Mouse (Mus musculus): ENCODE data around the gene Tpk1. TPM values are rescaled to one million over a fixed set of nuclear protein-coding genes. Genes with fewer than 3 reads are reported as not detected.

The Tpk1 gene
- polyA plus RNA-seq, 1 experiment from 2014 or later = 9.6 TPM

GRCm38 (mm10) chr6:43535459-43535858 is 130.6 kb downstream of the Tpk1 start:
- H3K9me3 ChIP-seq (ENCODE audit: low read length) = no peaks in the 10 kb centered on the region
- H3K27ac ChIP-seq (ENCODE audit: low read length) = no peak overlapping the region
- no peaks in the 10 kb centered on the region for H3K4me1 ChIP-seq (ENCODE audit: insufficient read depth, low read depth, low read length)
- no peak overlapping the region for H3K4me3 ChIP-seq (ENCODE audit: low read depth, low read length)
- no peaks in the 10 kb centered on the region for H3K27me3 ChIP-seq (replicated peaks; ENCODE audit: insufficient read depth, low read length)
- no peak for TF ChIP-seq CTCF (IDR thresholded peaks at IDR 0.05)
- TF ChIP-seq EP300 (IDR thresholded peaks at IDR 0.05) = no peak
- no peak for ATAC-seq
- H3K4me2 ChIP-seq (replicated peaks; ENCODE audit: low read depth, low read length) = no peak overlapping the region
- 94% methylated on average over 2 of the region's 2 CpGs for WGBS
- H3K36me3 ChIP-seq (ENCODE audit: insufficient read depth, low read length) = no peaks in the 10 kb centered on the region
- no peak for DNase-seq (ENCODE audit: low spot score)
- H3K9ac ChIP-seq (replicated peaks; ENCODE audit: low read depth) = no peak overlapping the region

- Histone ChIP-seq H3K9me3 (ENCODE audit: low read length) (no peaks in the 10 kb centered on the region), H3K36me3 (ENCODE audit: insufficient read depth, low read length) (no peaks in the 10 kb centered on the region), H3K27ac (ENCODE audit: low read length) (no peak overlapping the region), H3K4me2 (replicated peaks; ENCODE audit: low read depth, low read length) (no peak overlapping the region), H3K4me3 (ENCODE audit: low read depth, low read length) (no peak overlapping the region), H3K9ac (replicated peaks; ENCODE audit: low read depth) (no peak overlapping the region), H3K4me1 (ENCODE audit: insufficient read depth, low read depth, low read length) (no peaks in the 10 kb centered on the region), H3K27me3 (replicated peaks; ENCODE audit: insufficient read depth, low read length) (no peaks in the 10 kb centered on the region)
- no peak for DNase-seq (ENCODE audit: low spot score)
- ATAC-seq = no peak
- no peak for TF ChIP-seq EP300 (IDR thresholded peaks at IDR 0.05)
- TF ChIP-seq CTCF (IDR thresholded peaks at IDR 0.05) = no peak
Measured at GRCm38 (mm10) chr6:43533323-43533722, 132.8 kb downstream of the Tpk1 start.

- no peak overlapping the region for H3K9ac ChIP-seq (replicated peaks; ENCODE audit: low read depth)
- ATAC-seq (no peak), DNase-seq (ENCODE audit: low spot score) (no peak)
- H3K27me3 ChIP-seq (replicated peaks; ENCODE audit: insufficient read depth, low read length) = no peaks in the 10 kb centered on the region
- H3K9me3 ChIP-seq (ENCODE audit: low read length) = no peaks in the 10 kb centered on the region
- WGBS = 86% methylated on average over 3 of the region's 3 CpGs
- H3K4me2 ChIP-seq (replicated peaks; ENCODE audit: low read depth, low read length) = no peak overlapping the region
- H3K4me1 ChIP-seq (ENCODE audit: insufficient read depth, low read depth, low read length) = no peaks in the 10 kb centered on the region
- no peak overlapping the region for H3K27ac ChIP-seq (ENCODE audit: low read length)
- H3K36me3 ChIP-seq (ENCODE audit: insufficient read depth, low read length) = no peaks in the 10 kb centered on the region
- TF ChIP-seq CTCF (IDR thresholded peaks at IDR 0.05) = no peak
- no peak for TF ChIP-seq EP300 (IDR thresholded peaks at IDR 0.05)
- H3K4me3 ChIP-seq (ENCODE audit: low read depth, low read length) = no peak overlapping the region
Measured at GRCm38 (mm10) chr6:43532822-43533221, 133.3 kb downstream of the Tpk1 start.

- no peaks in the 10 kb centered on the region for H3K9me3 ChIP-seq (ENCODE audit: low read length)
- H3K36me3 ChIP-seq (ENCODE audit: insufficient read depth, low read length) = no peaks in the 10 kb centered on the region
- H3K27me3 ChIP-seq (replicated peaks; ENCODE audit: insufficient read depth, low read length) = no peaks in the 10 kb centered on the region
- H3K4me2 ChIP-seq (replicated peaks; ENCODE audit: low read depth, low read length) = no peak overlapping the region
- no peak overlapping the region for H3K27ac ChIP-seq (ENCODE audit: low read length)
- H3K4me1 ChIP-seq (ENCODE audit: insufficient read depth, low read depth, low read length) = no peaks in the 10 kb centered on the region
- DNase-seq (ENCODE audit: low spot score) (no peak), ATAC-seq (no peak)
- no peak overlapping the region for H3K4me3 ChIP-seq (ENCODE audit: low read depth, low read length)
- no peak overlapping the region for H3K9ac ChIP-seq (replicated peaks; ENCODE audit: low read depth)
- TF ChIP-seq CTCF (IDR thresholded peaks at IDR 0.05) (no peak), EP300 (IDR thresholded peaks at IDR 0.05) (no peak)
Measured at GRCm38 (mm10) chr6:43531996-43532395, 134.1 kb downstream of the Tpk1 start.

GRCm38 (mm10) chr6:43528996-43529395 is 137.1 kb downstream of the Tpk1 start:
- DNase-seq (ENCODE audit: low spot score) = no peak
- H3K27ac ChIP-seq (ENCODE audit: low read length) = no peak overlapping the region
- 80% methylated on average over 3 of the region's 3 CpGs for WGBS

GRCm38 (mm10) chr6:43525028-43525427 is 141.1 kb downstream of the Tpk1 start:
- TF ChIP-seq EP300 (IDR thresholded peaks at IDR 0.05) (peak; percentile 55; the same call in 1 of the 2 replicates), CTCF (IDR thresholded peaks at IDR 0.05) (no peak)
- no peaks in the 10 kb centered on the region for H3K36me3 ChIP-seq (ENCODE audit: insufficient read depth, low read length)
- no peak overlapping the region for H3K4me2 ChIP-seq (replicated peaks; ENCODE audit: low read depth, low read length)
- no peak overlapping the region for H3K27ac ChIP-seq (ENCODE audit: low read length)
- no peak overlapping the region for H3K4me3 ChIP-seq (ENCODE audit: low read depth, low read length)
- DNase-seq (ENCODE audit: low spot score) = peak; percentile 15
- H3K27me3 ChIP-seq (replicated peaks; ENCODE audit: insufficient read depth, low read length) = no peaks in the 10 kb centered on the region
- WGBS = 12% methylated on average over 2 of the region's 2 CpGs
- H3K4me1 ChIP-seq (ENCODE audit: insufficient read depth, low read depth, low read length) = no peaks in the 10 kb centered on the region
- ATAC-seq = peak; percentile 32; the same call in 1 of the 2 replicates
- H3K9me3 ChIP-seq (ENCODE audit: low read length) = no peaks in the 10 kb centered on the region
- no peak overlapping the region for H3K9ac ChIP-seq (replicated peaks; ENCODE audit: low read depth)

More at GRCm38 (mm10) chr6:43528996-43529395, 137.1 kb downstream of the Tpk1 start:
- ATAC-seq = no peak
- H3K4me1 ChIP-seq (ENCODE audit: insufficient read depth, low read depth, low read length) = no peaks in the 10 kb centered on the region
- no peak overlapping the region for H3K4me2 ChIP-seq (replicated peaks; ENCODE audit: low read depth, low read length)
- H3K27me3 ChIP-seq (replicated peaks; ENCODE audit: insufficient read depth, low read length) = no peaks in the 10 kb centered on the region
- TF ChIP-seq CTCF (IDR thresholded peaks at IDR 0.05) (no peak), EP300 (IDR thresholded peaks at IDR 0.05) (no peak)
- no peaks in the 10 kb centered on the region for H3K36me3 ChIP-seq (ENCODE audit: insufficient read depth, low read length)
- H3K4me3 ChIP-seq (ENCODE audit: low read depth, low read length) = no peak overlapping the region
- no peaks in the 10 kb centered on the region for H3K9me3 ChIP-seq (ENCODE audit: low read length)
- no peak overlapping the region for H3K9ac ChIP-seq (replicated peaks; ENCODE audit: low read depth)

- H3K9ac ChIP-seq (replicated peaks; ENCODE audit: low read depth) = no peak overlapping the region
- 44% methylated on average over 1 of the region's 1 CpGs for WGBS
- TF ChIP-seq CTCF (IDR thresholded peaks at IDR 0.05) (no peak), EP300 (IDR thresholded peaks at IDR 0.05) (no peak)
Measured at GRCm38 (mm10) chr6:43522046-43522445, 144.0 kb downstream of the Tpk1 start.

More at GRCm38 (mm10) chr6:43522046-43522445, 144.0 kb downstream of the Tpk1 start:
- no peaks in the 10 kb centered on the region for H3K27me3 ChIP-seq (replicated peaks; ENCODE audit: insufficient read depth, low read length)
- no peak for DNase-seq (ENCODE audit: low spot score)
- no peaks in the 10 kb centered on the region for H3K4me1 ChIP-seq (ENCODE audit: insufficient read depth, low read depth, low read length)
- no peaks in the 10 kb centered on the region for H3K36me3 ChIP-seq (ENCODE audit: insufficient read depth, low read length)
- no peak for ATAC-seq
- H3K9me3 ChIP-seq (ENCODE audit: low read length) = no peaks in the 10 kb centered on the region
- no peak overlapping the region for H3K4me3 ChIP-seq (ENCODE audit: low read depth, low read length)
- no peak overlapping the region for H3K27ac ChIP-seq (ENCODE audit: low read length)
- no peak overlapping the region for H3K4me2 ChIP-seq (replicated peaks; ENCODE audit: low read depth, low read length)

Measured in lung, postnatal 0 days (tissue).